Mouse (Mus musculus) stomach, postnatal 0 days (tissue): ENCODE data around the gene Il25. TPM values are rescaled to one million over a fixed set of nuclear protein-coding genes. Genes with fewer than 3 reads are reported as not detected.

ENCODE experiments used
- ATAC-seq: fragments of 200-750 bp; cut with Nextera tagmentation; 2 replicates; pipeline ENCODE4 v1.8.0; 2017; ENCODE audit not compliant: low FRiP score, low TSS enrichment
- DNase-seq: peaks from one replicate; pipeline ENCODE4 v3.0.0-alpha.2; 2016; ENCODE audit warnings: low spot score
- H3K27ac ChIP-seq: fragments of 300-500 bp; sonication (generic); replicated peaks from 2 replicates; pipeline ENCODE4 v1.5.1; 2014; ENCODE audit warnings: mild to moderate bottlenecking, control low read depth
- H3K27me3 ChIP-seq: fragments of 300-500 bp; sonication (generic); 2 replicates; pipeline ENCODE4 v1.6.1; 2014; ENCODE audit warnings: low read length; ENCODE audit not compliant: control insufficient read depth, insufficient read depth
- H3K36me3 ChIP-seq: fragments of 300-500 bp; sonication (generic); 2 replicates; pipeline ENCODE4 v1.6.1; 2014; ENCODE audit warnings: low read length, mixed read lengths; ENCODE audit not compliant: control insufficient read depth, insufficient read depth
- H3K4me1 ChIP-seq: fragments of 300-500 bp; sonication (generic); replicated peaks from 2 replicates; pipeline ENCODE4 v1.6.1; 2014; ENCODE audit warnings: antibody characterized with exemption; ENCODE audit not compliant: control insufficient read depth, insufficient read depth
- H3K4me2 ChIP-seq: fragments of 300-500 bp; sonication (generic); replicated peaks from 2 replicates; pipeline ENCODE4 v1.6.1; 2014; ENCODE audit warnings: low read depth, mild to moderate bottlenecking, control low read depth, moderate library complexity
- H3K4me3 ChIP-seq: fragments of 300-500 bp; sonication (generic); 2 replicates; pipeline ENCODE4 v1.5.1; 2014; ENCODE audit warnings: low read depth, low read length, control low read depth
- H3K9ac ChIP-seq: fragments of 300-500 bp; sonication (generic); 2 replicates; pipeline ENCODE4 v1.6.1; 2014; ENCODE audit warnings: mild to moderate bottlenecking, low read length, control low read depth, mixed read lengths
- H3K9me3 ChIP-seq: fragments of 300-500 bp; sonication (generic); 2 replicates; pipeline ENCODE4 v1.6.1; 2016; ENCODE audit warnings: low read length; ENCODE audit not compliant: control insufficient read depth
- CTCF ChIP-seq: IDR thresholded peaks from 2 replicates; pipeline ENCODE4 v1.5.1; 2016; ENCODE audit warnings: antibody characterized with exemption, low read depth, mild to moderate bottlenecking, moderate library complexity
- EP300 ChIP-seq: optimal IDR thresholded peaks from 2 replicates; pipeline ENCODE3; 2016; ENCODE audit warnings: antibody characterized with exemption
- WGBS: fragments of 180-500 bp; shearing (Covaris S2); extraction: QIAGEN DNeasy Blood & Tissue Kit; methylation state at CpG from one replicate; pipeline ENCODE4 v1.1.7; 2014; 5-methylcytosine and 5-hydroxymethylcytosine counted together
- polyA plus RNA-seq: library from polyadenylated mRNA; unstranded; fragments of >200 nt; fragmentation: Nextera tagmentation; extraction: Ambion mirVana; gene quantifications from 2 replicates; pipeline ENCODE4 v1.2.1, GENCODE M21; 2015

Il25 gene
- polyA plus RNA-seq, 1 experiment from 2014 or later: 0.15 TPM

DNA sequence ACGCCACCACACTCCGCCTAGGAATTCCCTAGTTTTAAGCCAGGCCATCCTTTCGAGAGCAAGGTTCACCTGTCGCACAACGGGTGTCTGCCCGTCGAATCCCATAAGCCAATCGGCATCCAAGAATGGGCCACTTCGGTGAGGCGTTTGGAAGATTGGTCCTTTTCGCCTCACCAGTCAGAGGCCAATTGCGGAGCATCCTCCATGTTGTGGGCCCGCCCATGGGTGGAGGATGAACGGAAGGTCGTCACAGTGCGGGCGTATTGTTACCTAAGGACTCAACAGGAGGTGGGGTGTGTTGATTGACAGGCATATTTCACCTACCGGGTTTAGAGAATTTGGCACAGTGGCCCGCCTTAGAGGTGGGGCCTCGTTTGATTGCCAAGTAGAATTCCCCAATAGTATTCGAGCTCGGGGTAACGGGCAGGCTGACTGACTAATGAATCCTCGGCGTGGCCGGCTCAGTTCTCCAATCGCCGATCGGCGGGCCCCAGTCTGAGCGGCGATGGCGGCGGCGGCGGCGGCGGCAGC, 38.8 kb upstream of the Il25 start:
- DNase-seq: peak; percentile 98
- Histone ChIP-seq H3K27me3 (no peaks in the 10 kb centered on the region), H3K4me2 (peak overlapping the region; percentile 48), H3K4me3 (peak overlapping the region; percentile 98), H3K4me1 (peaks cover 3% of the 10 kb centered on the region; the same call in 1 of the 2 replicates), H3K27ac (peak overlapping the region; percentile 97), H3K36me3 (peaks cover 9% of the 10 kb centered on the region; the same call in 1 of the 2 replicates), H3K9ac (peak overlapping the region; percentile 99), H3K9me3 (no peaks in the 10 kb centered on the region)
- 0% methylated on average over 38 of the region's 38 CpGs for WGBS
- peak; percentile 92 for TF ChIP-seq EP300
- TF ChIP-seq CTCF: 0 out of 2 replicates have a peak, but pooled peaks have one; percentile 9
- ATAC-seq: peak; percentile 98

DNA sequence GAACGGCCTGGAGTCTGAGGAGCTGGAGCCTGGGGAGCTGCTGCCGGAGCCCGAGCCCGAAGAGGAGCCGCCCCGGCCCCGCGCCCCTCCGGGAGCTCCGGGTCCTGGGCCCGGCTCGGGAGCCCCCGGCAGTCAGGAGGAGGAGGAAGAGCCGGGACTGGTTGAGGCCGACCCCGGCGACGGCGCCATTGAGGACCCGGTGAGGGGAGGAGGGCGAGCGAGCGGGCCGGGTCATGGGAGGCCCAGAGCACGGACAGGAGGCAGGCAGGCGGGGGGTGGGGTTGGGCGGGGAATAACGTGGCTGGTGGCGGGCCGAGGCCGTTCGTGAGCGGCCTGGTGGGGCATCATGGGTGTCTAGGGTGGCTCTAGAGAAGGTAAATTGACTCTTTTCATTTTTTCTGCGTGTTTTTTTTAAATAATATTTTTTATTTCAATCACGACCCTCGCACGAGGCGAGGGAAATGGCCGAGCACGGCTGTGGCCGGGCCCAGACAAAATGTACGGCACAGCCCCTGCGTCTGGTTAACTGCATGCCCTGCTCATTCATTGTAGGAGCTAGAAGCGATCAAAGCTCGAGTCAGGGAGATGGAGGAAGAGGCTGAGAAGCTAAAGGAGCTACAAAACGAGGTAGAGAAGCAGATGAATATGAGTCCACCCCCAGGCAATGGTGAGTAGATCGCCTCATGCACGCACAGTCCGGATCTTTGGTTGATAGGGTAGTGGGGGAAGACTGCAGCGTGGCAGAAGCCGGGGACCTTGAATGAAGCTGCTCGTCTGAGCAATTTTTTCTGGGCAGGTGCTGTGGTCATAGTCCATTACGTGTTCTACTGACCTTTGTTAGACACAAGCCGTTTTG, 38.0 kb upstream of the Il25 start:
- DNase-seq (peak; percentile 79), ATAC-seq (peak; percentile 53)
- H3K9me3 ChIP-seq: no peaks in the 10 kb centered on the region
- no peaks in the 10 kb centered on the region for H3K27me3 ChIP-seq
- TF ChIP-seq EP300: no peak
- no peak for TF ChIP-seq CTCF
- H3K27ac ChIP-seq: peak overlapping the region; percentile 97
- peak overlapping the region; percentile 99 for H3K9ac ChIP-seq
- peak overlapping the region; percentile 98 for H3K4me3 ChIP-seq
- peak overlapping the region; percentile 75 for H3K4me2 ChIP-seq
- peaks cover 3% of the 10 kb centered on the region; the same call in 1 of the 2 replicates for H3K4me1 ChIP-seq
- H3K36me3 ChIP-seq: peaks cover 9% of the 10 kb centered on the region; the same call in 1 of the 2 replicates
- WGBS: 1% methylated on average over 40 of the region's 54 CpGs

DNA sequence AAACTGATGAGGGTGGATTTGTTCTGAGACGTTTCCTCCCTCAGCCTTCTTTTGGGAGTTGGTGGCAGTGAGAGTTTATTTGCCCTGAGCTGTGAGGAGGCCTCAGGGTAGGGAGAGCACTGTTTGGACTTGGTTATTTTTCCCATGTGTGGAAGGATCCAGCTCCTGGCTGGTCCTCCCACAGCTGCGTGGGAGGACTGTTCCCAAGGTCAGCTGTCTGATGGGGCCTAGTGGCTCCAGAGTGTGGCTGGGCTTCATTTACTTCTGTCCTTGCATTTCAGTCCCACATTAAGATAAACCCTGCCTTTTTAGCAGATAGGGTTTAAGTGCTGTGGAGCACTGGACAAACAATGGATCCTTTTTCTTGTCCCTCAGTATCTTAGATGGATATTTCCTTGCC, 35.0 kb upstream of the Il25 start:
- ATAC-seq (no peak), DNase-seq (no peak)
- no peak overlapping the region for H3K27ac ChIP-seq
- H3K9ac ChIP-seq: no peak overlapping the region
- peaks cover 9% of the 10 kb centered on the region; the same call in 1 of the 2 replicates for H3K36me3 ChIP-seq
- no peak for TF ChIP-seq CTCF
- TF ChIP-seq EP300: no peak
- no peaks in the 10 kb centered on the region for H3K9me3 ChIP-seq
- 25% methylated on average over 2 of the region's 2 CpGs for WGBS
- no peaks in the 10 kb centered on the region for H3K27me3 ChIP-seq
- no peak overlapping the region for H3K4me3 ChIP-seq
- H3K4me1 ChIP-seq: peaks cover 3% of the 10 kb centered on the region; the same call in 1 of the 2 replicates
- H3K4me2 ChIP-seq: no peak overlapping the region

DNA sequence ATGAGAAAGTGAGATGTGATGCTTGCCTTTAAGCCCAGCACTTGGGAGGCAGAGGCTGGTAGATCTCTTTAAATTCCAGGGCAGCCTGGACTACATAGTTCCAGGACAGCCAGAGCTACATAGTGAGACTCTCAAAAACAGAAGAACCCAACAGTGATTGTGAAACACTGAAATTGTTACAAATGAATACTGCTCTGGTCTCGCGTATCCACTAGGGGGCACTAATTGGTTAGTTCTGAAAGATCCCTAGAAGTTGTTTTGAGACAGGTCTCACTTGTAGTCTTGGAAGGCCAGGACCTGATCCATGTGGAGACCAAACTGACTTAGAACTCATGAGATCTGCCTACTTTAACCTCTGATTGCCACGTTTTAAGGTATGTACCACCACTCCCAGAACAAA, 32.1 kb upstream of the Il25 start:
- Histone ChIP-seq H3K27me3 (no peaks in the 10 kb centered on the region), H3K27ac (no peak overlapping the region), H3K9me3 (no peaks in the 10 kb centered on the region), H3K36me3 (peaks cover 9% of the 10 kb centered on the region; the same call in 1 of the 2 replicates), H3K4me3 (no peak overlapping the region), H3K9ac (no peak overlapping the region), H3K4me2 (no peak overlapping the region), H3K4me1 (no peaks in the 10 kb centered on the region)
- DNase-seq (peak; percentile 66), ATAC-seq (peak; percentile 71)
- TF ChIP-seq CTCF (peak; percentile 92), EP300 (no peak)
- 0% methylated on average over 3 of the region's 3 CpGs for WGBS

DNA sequence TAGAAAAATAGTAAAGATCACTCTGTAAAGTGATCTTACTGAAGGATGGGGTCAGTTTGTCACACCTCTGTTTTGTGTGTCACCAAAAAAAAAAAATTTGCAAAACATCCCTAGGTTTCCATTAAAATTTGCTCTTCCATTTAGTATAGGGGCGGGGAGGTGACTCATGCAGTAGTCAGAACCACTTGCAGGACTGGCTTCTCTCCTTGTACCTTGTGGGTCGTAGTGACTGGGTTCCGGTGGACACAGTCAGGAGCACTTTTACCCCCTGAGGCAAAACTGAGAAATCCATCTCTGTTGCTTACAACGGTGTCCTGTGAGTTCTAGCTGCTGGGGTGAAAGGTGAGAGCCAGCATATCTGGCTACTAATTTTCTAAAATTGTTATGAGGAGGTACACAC, 28.9 kb upstream of the Il25 start:
- no peak for TF ChIP-seq EP300

DNA sequence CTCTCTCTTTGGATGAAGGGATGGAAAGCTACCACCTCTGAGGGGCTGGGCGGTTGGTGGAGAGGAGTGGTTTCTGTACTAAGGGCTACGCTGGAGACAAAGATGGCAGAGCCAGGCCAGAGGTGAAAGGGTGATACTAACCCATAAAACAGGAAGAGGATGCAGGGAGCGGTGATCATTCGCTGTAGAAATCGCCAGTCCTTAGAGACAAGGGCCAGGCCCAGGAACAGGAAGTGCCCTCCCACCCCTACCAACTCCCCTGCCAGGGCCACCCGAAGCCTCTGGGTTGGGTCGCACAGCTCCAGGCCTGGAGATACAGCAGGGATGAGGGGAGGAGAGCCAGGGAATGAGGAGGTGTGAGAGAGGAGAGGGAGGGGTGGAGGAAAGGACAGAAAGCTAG, 23.8 kb upstream of the Il25 start:
- peaks cover 8% of the 10 kb centered on the region; the same call in 1 of the 2 replicates for H3K36me3 ChIP-seq
- no peak for ATAC-seq
- no peak for DNase-seq
- H3K4me1 ChIP-seq: 0 out of 2 replicates have a peak, but pooled peaks cover 2% of the 10 kb centered on the region
- H3K27ac ChIP-seq: no peak overlapping the region
- H3K27me3 ChIP-seq: no peaks in the 10 kb centered on the region
- no peak for TF ChIP-seq EP300
- no peak for TF ChIP-seq CTCF
- no peak overlapping the region for H3K4me2 ChIP-seq
- no peak overlapping the region for H3K4me3 ChIP-seq
- 85% methylated on average over 7 of the region's 7 CpGs for WGBS
- no peaks in the 10 kb centered on the region for H3K9me3 ChIP-seq
- H3K9ac ChIP-seq: no peak overlapping the region

More for the DNA sequence above, 28.9 kb upstream of the Il25 start:
- Histone ChIP-seq H3K4me1 (no peaks in the 10 kb centered on the region), H3K9ac (no peak overlapping the region), H3K27ac (no peak overlapping the region), H3K4me3 (no peak overlapping the region), H3K36me3 (peaks cover 8% of the 10 kb centered on the region; the same call in 1 of the 2 replicates), H3K9me3 (no peaks in the 10 kb centered on the region), H3K4me2 (no peak overlapping the region), H3K27me3 (no peaks in the 10 kb centered on the region)
- DNase-seq (no peak), ATAC-seq (no peak)
- 67% methylated on average over 4 of the region's 4 CpGs for WGBS
